Mouse (Mus musculus): ENCODE results near the gene Trim11.

Trim11 gene

GRCm38 (mm10) chr11:59002327-59003079, 24.6 kb downstream of the Trim11 start:
- DNase-seq (ENCODE audit: extremely low read depth, low read depth, low spot score) = no peak

- no peak for DNase-seq (ENCODE audit: extremely low read depth, low read depth, low spot score)
Observed at GRCm38 (mm10) chr11:59015052-59015451, 37.2 kb downstream of the Trim11 start.

GRCm38 (mm10) chr11:59026411-59026810, 48.5 kb downstream of the Trim11 start:
- no peak for DNase-seq (ENCODE audit: extremely low read depth, low read depth, low spot score)

- DNase-seq (ENCODE audit: extremely low read depth, low read depth, low spot score) = no peak
Observed at GRCm38 (mm10) chr11:59029003-59029402, 51.1 kb downstream of the Trim11 start.

Measured in fat pad, adult 2 months (tissue).